Mouse (Mus musculus): ENCODE results near the gene Afap1l2. TPM values are rescaled to one million over a fixed set of nuclear protein-coding genes. Genes with fewer than 3 reads are reported as not detected.

The Afap1l2 gene
- total and polyA plus RNA-seq, 2 experiments = 0.55 to 0.77 TPM

GRCm38 (mm10) chr19:56992978-56993545 is 15.0 kb downstream of the Afap1l2 start:
- Histone ChIP-seq H3K27me3 (ENCODE audit: control insufficient read depth, insufficient read depth, low read length) (no peaks in the 10 kb centered on the region), H3K4me3 (ENCODE audit: insufficient read depth, low read depth, low read length) (no peak overlapping the region), H3K27ac (replicated peaks; ENCODE audit: insufficient read depth, low read depth, low read length) (no peak overlapping the region), H3K36me3 (ENCODE audit: control insufficient read depth, insufficient read depth, low read length) (no peaks in the 10 kb centered on the region), H3K4me1 (ENCODE audit: control insufficient read depth, insufficient read depth, low read length) (no peaks in the 10 kb centered on the region), H3K79me2 (ENCODE audit: control insufficient read depth, insufficient read depth, low read length) (no peaks in the 10 kb centered on the region), H3K9ac (ENCODE audit: low read depth, low read length) (no peak overlapping the region)
- WGBS = 73% methylated on average over 8 of the region's 8 CpGs
- no peak for DNase-seq (ENCODE audit: extremely low read depth, low read depth, low spot score)
- TF ChIP-seq POLR2A (IDR thresholded peaks at IDR 0.05; ENCODE audit: extremely low read depth, insufficient read depth, low read length) (no peak), CTCF (IDR thresholded peaks at IDR 0.05; ENCODE audit: low read depth, low read length) (no peak)

GRCm38 (mm10) chr19:56990367-56991111 is 17.5 kb downstream of the Afap1l2 start:
- Histone ChIP-seq H3K4me3 (ENCODE audit: insufficient read depth, low read depth, low read length) (no peak overlapping the region), H3K4me1 (ENCODE audit: control insufficient read depth, insufficient read depth, low read length) (no peaks in the 10 kb centered on the region), H3K36me3 (ENCODE audit: control insufficient read depth, insufficient read depth, low read length) (no peaks in the 10 kb centered on the region), H3K27me3 (ENCODE audit: control insufficient read depth, insufficient read depth, low read length) (no peaks in the 10 kb centered on the region), H3K79me2 (ENCODE audit: control insufficient read depth, insufficient read depth, low read length) (no peaks in the 10 kb centered on the region), H3K9ac (ENCODE audit: low read depth, low read length) (no peak overlapping the region), H3K27ac (replicated peaks; ENCODE audit: insufficient read depth, low read depth, low read length) (no peak overlapping the region)
- WGBS = 56% methylated on average over 14 of the region's 14 CpGs
- DNase-seq (ENCODE audit: extremely low read depth, low read depth, low spot score) = no peak
- TF ChIP-seq CTCF (IDR thresholded peaks at IDR 0.05; ENCODE audit: low read depth, low read length) = no peak
- no peak for TF ChIP-seq POLR2A (IDR thresholded peaks at IDR 0.05; ENCODE audit: extremely low read depth, insufficient read depth, low read length)

GRCm38 (mm10) chr19:56989171-56989570 is 18.9 kb downstream of the Afap1l2 start:
- Histone ChIP-seq H3K9ac (ENCODE audit: low read depth, low read length) (no peak overlapping the region), H3K79me2 (ENCODE audit: control insufficient read depth, insufficient read depth, low read length) (no peaks in the 10 kb centered on the region), H3K36me3 (ENCODE audit: control insufficient read depth, insufficient read depth, low read length) (no peaks in the 10 kb centered on the region), H3K4me1 (ENCODE audit: control insufficient read depth, insufficient read depth, low read length) (no peaks in the 10 kb centered on the region), H3K4me3 (ENCODE audit: insufficient read depth, low read depth, low read length) (no peak overlapping the region), H3K27ac (replicated peaks; ENCODE audit: insufficient read depth, low read depth, low read length) (no peak overlapping the region), H3K27me3 (ENCODE audit: control insufficient read depth, insufficient read depth, low read length) (no peaks in the 10 kb centered on the region)
- WGBS = 79% methylated on average over 8 of the region's 8 CpGs
- TF ChIP-seq CTCF (IDR thresholded peaks at IDR 0.05; ENCODE audit: low read depth, low read length) (no peak), POLR2A (IDR thresholded peaks at IDR 0.05; ENCODE audit: extremely low read depth, insufficient read depth, low read length) (no peak)
- no peak for DNase-seq (ENCODE audit: extremely low read depth, low read depth, low spot score)

- 60% methylated on average over 4 of the region's 4 CpGs for WGBS
- no peaks in the 10 kb centered on the region for H3K36me3 ChIP-seq (ENCODE audit: control insufficient read depth, insufficient read depth, low read length)
- no peak overlapping the region for H3K9ac ChIP-seq (ENCODE audit: low read depth, low read length)
- H3K4me1 ChIP-seq (ENCODE audit: control insufficient read depth, insufficient read depth, low read length) = no peaks in the 10 kb centered on the region
- TF ChIP-seq CTCF (IDR thresholded peaks at IDR 0.05; ENCODE audit: low read depth, low read length) = no peak
- no peak for TF ChIP-seq POLR2A (IDR thresholded peaks at IDR 0.05; ENCODE audit: extremely low read depth, insufficient read depth, low read length)
- H3K4me3 ChIP-seq (ENCODE audit: insufficient read depth, low read depth, low read length) = no peak overlapping the region
- DNase-seq (ENCODE audit: extremely low read depth, low read depth, low spot score) = no peak
- no peaks in the 10 kb centered on the region for H3K79me2 ChIP-seq (ENCODE audit: control insufficient read depth, insufficient read depth, low read length)
- no peak overlapping the region for H3K27ac ChIP-seq (replicated peaks; ENCODE audit: insufficient read depth, low read depth, low read length)
- H3K27me3 ChIP-seq (ENCODE audit: control insufficient read depth, insufficient read depth, low read length) = no peaks in the 10 kb centered on the region
These were observed 23.8 kb downstream of the Afap1l2 start for GRCm38 (mm10) chr19:56984229-56984628.

GRCm38 (mm10) chr19:56983757-56984156 is 24.3 kb downstream of the Afap1l2 start:
- no peak overlapping the region for H3K27ac ChIP-seq (replicated peaks; ENCODE audit: insufficient read depth, low read depth, low read length)
- TF ChIP-seq CTCF (IDR thresholded peaks at IDR 0.05; ENCODE audit: low read depth, low read length) (no peak), POLR2A (IDR thresholded peaks at IDR 0.05; ENCODE audit: extremely low read depth, insufficient read depth, low read length) (no peak)
- H3K9ac ChIP-seq (ENCODE audit: low read depth, low read length) = no peak overlapping the region
- H3K36me3 ChIP-seq (ENCODE audit: control insufficient read depth, insufficient read depth, low read length) = no peaks in the 10 kb centered on the region
- DNase-seq (ENCODE audit: extremely low read depth, low read depth, low spot score) = no peak
- no peaks in the 10 kb centered on the region for H3K27me3 ChIP-seq (ENCODE audit: control insufficient read depth, insufficient read depth, low read length)
- H3K4me1 ChIP-seq (ENCODE audit: control insufficient read depth, insufficient read depth, low read length) = no peaks in the 10 kb centered on the region
- no peak overlapping the region for H3K4me3 ChIP-seq (ENCODE audit: insufficient read depth, low read depth, low read length)
- H3K79me2 ChIP-seq (ENCODE audit: control insufficient read depth, insufficient read depth, low read length) = no peaks in the 10 kb centered on the region
- 82% methylated on average over 10 of the region's 10 CpGs for WGBS

- Histone ChIP-seq H3K4me3 (ENCODE audit: insufficient read depth, low read depth, low read length) (no peak overlapping the region), H3K27me3 (ENCODE audit: control insufficient read depth, insufficient read depth, low read length) (no peaks in the 10 kb centered on the region), H3K36me3 (ENCODE audit: control insufficient read depth, insufficient read depth, low read length) (no peaks in the 10 kb centered on the region), H3K79me2 (ENCODE audit: control insufficient read depth, insufficient read depth, low read length) (no peaks in the 10 kb centered on the region), H3K9ac (ENCODE audit: low read depth, low read length) (no peak overlapping the region), H3K27ac (replicated peaks; ENCODE audit: insufficient read depth, low read depth, low read length) (no peak overlapping the region), H3K4me1 (ENCODE audit: control insufficient read depth, insufficient read depth, low read length) (peaks cover 2% of the 10 kb centered on the region; the same call in 1 of the 2 replicates)
- 87% methylated on average over 9 of the region's 9 CpGs for WGBS
- DNase-seq (ENCODE audit: extremely low read depth, low read depth, low spot score) = no peak
- no peak for TF ChIP-seq POLR2A (IDR thresholded peaks at IDR 0.05; ENCODE audit: extremely low read depth, insufficient read depth, low read length)
- TF ChIP-seq CTCF (IDR thresholded peaks at IDR 0.05; ENCODE audit: low read depth, low read length) = no peak
These were observed 26.3 kb downstream of the Afap1l2 start for GRCm38 (mm10) chr19:56981760-56982159.
